Mouse (Mus musculus) E14TG2a.4 (cell line): ENCODE results near the gene Rnf217.

Source experiments
- CTCF ChIP-seq: conservative IDR thresholded peaks from 2 replicates; pipeline ENCODE4 v1.5.1; 2014; ENCODE audit warnings: low read length
- NANOG ChIP-seq: IDR thresholded peaks from 2 replicates; pipeline ENCODE4 v1.6.1; 2014; ENCODE audit warnings: borderline replicate concordance, low read length, mixed read lengths
- POU5F1 ChIP-seq: IDR thresholded peaks from 2 replicates; pipeline ENCODE4 v1.6.1; 2014; ENCODE audit warnings: low read length, borderline replicate concordance

DNA sequence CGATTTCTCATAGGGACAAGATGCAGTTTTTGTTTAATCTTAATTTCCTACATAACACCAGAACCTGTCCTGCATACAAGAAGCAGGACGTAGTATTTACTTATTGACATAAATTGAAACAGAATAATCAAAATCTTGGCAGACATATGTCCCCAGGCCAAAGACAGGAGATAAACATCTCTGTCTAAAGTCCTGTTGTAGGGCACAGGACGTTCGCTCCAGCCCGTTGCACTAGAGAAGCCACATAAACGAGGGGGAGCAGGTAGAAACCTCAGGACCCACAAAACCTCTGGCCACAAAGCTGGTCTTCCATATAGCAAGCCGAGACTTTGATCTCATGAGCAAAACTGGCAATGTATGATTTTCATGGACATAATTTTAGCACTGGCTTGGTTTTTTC lies 57.1 kb downstream of the Rnf217 start:
- TF ChIP-seq CTCF (no peak), POU5F1 (no peak), NANOG (no peak)
